Mouse (Mus musculus) forebrain, embryonic 15.5 days (tissue): ENCODE data around the gene Pla2g4a. TPM values are rescaled to one million over a fixed set of nuclear protein-coding genes. Genes with fewer than 3 reads are reported as not detected.
"Not testable (repeated sequence)": the region's sequence is repeated elsewhere in the genome, so short reads cannot be mapped to it uniquely, and the experiment has no call there.

Experiments
- ATAC-seq: fragments of 200-750 bp; cut with Nextera tagmentation; replicated peaks from 2 replicates; pipeline ENCODE4 v1.8.0; 2017; ENCODE audit warnings: mild to moderate bottlenecking, moderate TSS enrichment, moderate library complexity
- H3K27ac ChIP-seq: fragments of 300-500 bp; sonication (generic); replicated peaks from 2 replicates; pipeline ENCODE4 v1.5.1; 2015; ENCODE audit warnings: mild to moderate bottlenecking, inconsistent platforms
- H3K27me3 ChIP-seq: fragments of 300-500 bp; sonication (generic); 2 replicates; pipeline ENCODE4 v1.6.1; 2015; ENCODE audit warnings: inconsistent platforms
- H3K36me3 ChIP-seq: fragments of 300-500 bp; sonication (generic); 2 replicates; pipeline ENCODE4 v1.6.1; 2015; ENCODE audit warnings: mild to moderate bottlenecking, inconsistent platforms
- H3K4me1 ChIP-seq: fragments of 300-500 bp; sonication (generic); 2 replicates; pipeline ENCODE4 v1.6.1; 2015; ENCODE audit warnings: inconsistent platforms
- H3K4me2 ChIP-seq: fragments of 300-500 bp; sonication (generic); replicated peaks from 2 replicates; pipeline ENCODE4 v1.6.1; 2015; ENCODE audit warnings: mild to moderate bottlenecking, inconsistent platforms
- H3K4me3 ChIP-seq: fragments of 300-500 bp; sonication (generic); 2 replicates; pipeline ENCODE4 v1.5.1; 2015; ENCODE audit warnings: mild to moderate bottlenecking, inconsistent platforms
- H3K9ac ChIP-seq: fragments of 300-500 bp; sonication (generic); replicated peaks from 2 replicates; pipeline ENCODE4 v1.6.1; 2015; ENCODE audit warnings: mild to moderate bottlenecking, inconsistent platforms
- H3K9me3 ChIP-seq: fragments of 300-500 bp; sonication (generic); 2 replicates; pipeline ENCODE4 v1.6.1; 2016; ENCODE audit warnings: inconsistent platforms
- WGBS: fragments of 180-500 bp; shearing (Covaris S2); methylation state at CpG from one replicate; pipeline ENCODE4 v1.1.7; 2015; ENCODE audit warnings: mixed read lengths; 5-methylcytosine and 5-hydroxymethylcytosine counted together
- polyA plus RNA-seq: library from polyadenylated mRNA; unstranded; fragments of >200 nt; fragmentation: Nextera tagmentation; extraction: Ambion mirVana; gene quantifications from 2 replicates; pipeline ENCODE4 v1.2.1, GENCODE M21; 2015

The Pla2g4a gene
- polyA plus RNA-seq, 1 experiment from 2014 or later = 1.4 TPM

GRCm38 (mm10) chr1:149950656-149951055 is 10.4 kb downstream of the Pla2g4a start:
- no peak for ATAC-seq
- Histone ChIP-seq H3K4me2 (no peak overlapping the region), H3K36me3 (no peaks in the 10 kb centered on the region), H3K27me3 (no peaks in the 10 kb centered on the region), H3K9ac (no peak overlapping the region), H3K27ac (no peak overlapping the region), H3K4me1 (no peaks in the 10 kb centered on the region), H3K4me3 (no peak overlapping the region), H3K9me3 (no peaks in the 10 kb centered on the region)
- WGBS = 80% methylated on average over 3 of the region's 3 CpGs

GRCm38 (mm10) chr1:149950254-149950653 is 10.8 kb downstream of the Pla2g4a start:
- Histone ChIP-seq H3K36me3 (no peaks in the 10 kb centered on the region), H3K9me3 (no peaks in the 10 kb centered on the region), H3K9ac (no peak overlapping the region), H3K27ac (no peak overlapping the region), H3K4me2 (no peak overlapping the region), H3K4me3 (no peak overlapping the region), H3K27me3 (no peaks in the 10 kb centered on the region), H3K4me1 (no peaks in the 10 kb centered on the region)
- ATAC-seq = no peak
- WGBS = 89% methylated on average over 1 of the region's 1 CpGs

GRCm38 (mm10) chr1:149949334-149949733 is 11.8 kb downstream of the Pla2g4a start:
- Histone ChIP-seq H3K4me3 (no peak overlapping the region), H3K27ac (no peak overlapping the region), H3K9me3 (no peaks in the 10 kb centered on the region), H3K36me3 (no peaks in the 10 kb centered on the region), H3K4me1 (no peaks in the 10 kb centered on the region), H3K4me2 (no peak overlapping the region), H3K27me3 (no peaks in the 10 kb centered on the region), H3K9ac (no peak overlapping the region)
- WGBS = 96% methylated on average over 1 of the region's 1 CpGs
- ATAC-seq = no peak

GRCm38 (mm10) chr1:149948066-149948825 is 12.8 kb downstream of the Pla2g4a start:
- H3K27me3 ChIP-seq = no peaks in the 10 kb centered on the region
- WGBS = 87% methylated on average over 8 of the region's 8 CpGs
- H3K4me2 ChIP-seq = no peak overlapping the region
- H3K4me3 ChIP-seq = no peak overlapping the region
- H3K27ac ChIP-seq = no peak overlapping the region
- H3K36me3 ChIP-seq = no peaks in the 10 kb centered on the region
- no peak overlapping the region for H3K9ac ChIP-seq
- no peaks in the 10 kb centered on the region for H3K4me1 ChIP-seq
- no peaks in the 10 kb centered on the region for H3K9me3 ChIP-seq
- ATAC-seq = no peak

- no peaks in the 10 kb centered on the region for H3K4me1 ChIP-seq
- no peak for ATAC-seq
- no peak overlapping the region for H3K4me2 ChIP-seq
- no peaks in the 10 kb centered on the region for H3K36me3 ChIP-seq
- no peak overlapping the region for H3K9ac ChIP-seq
- 51% methylated on average over 5 of the region's 5 CpGs for WGBS
- no peaks in the 10 kb centered on the region for H3K9me3 ChIP-seq
- H3K27ac ChIP-seq = no peak overlapping the region
- H3K27me3 ChIP-seq = no peaks in the 10 kb centered on the region
- H3K4me3 ChIP-seq = no peak overlapping the region
Measured at GRCm38 (mm10) chr1:149946993-149947392, 14.1 kb downstream of the Pla2g4a start.

GRCm38 (mm10) chr1:149946432-149946831 is 14.7 kb downstream of the Pla2g4a start:
- WGBS = 90% methylated on average over 3 of the region's 3 CpGs
- no peak overlapping the region for H3K27ac ChIP-seq
- H3K27me3 ChIP-seq = no peaks in the 10 kb centered on the region
- no peak for ATAC-seq
- H3K9ac ChIP-seq = no peak overlapping the region
- H3K36me3 ChIP-seq = no peaks in the 10 kb centered on the region
- H3K4me1 ChIP-seq = no peaks in the 10 kb centered on the region
- no peaks in the 10 kb centered on the region for H3K9me3 ChIP-seq
- no peak overlapping the region for H3K4me2 ChIP-seq
- H3K4me3 ChIP-seq = no peak overlapping the region

- Histone ChIP-seq H3K9ac (no peak overlapping the region), H3K4me3 (no peak overlapping the region), H3K36me3 (no peaks in the 10 kb centered on the region), H3K27me3 (no peaks in the 10 kb centered on the region), H3K9me3 (no peaks in the 10 kb centered on the region), H3K4me2 (no peak overlapping the region), H3K27ac (no peak overlapping the region), H3K4me1 (no peaks in the 10 kb centered on the region)
- no peak for ATAC-seq
- WGBS = 78% methylated on average over 2 of the region's 2 CpGs
Measured at GRCm38 (mm10) chr1:149943611-149944010, 17.5 kb downstream of the Pla2g4a start.

- ATAC-seq = no peak
- Histone ChIP-seq H3K36me3 (no peaks in the 10 kb centered on the region), H3K9me3 (no peaks in the 10 kb centered on the region), H3K27me3 (no peaks in the 10 kb centered on the region), H3K4me3 (no peak overlapping the region), H3K4me1 (no peaks in the 10 kb centered on the region), H3K27ac (no peak overlapping the region), H3K4me2 (no peak overlapping the region), H3K9ac (no peak overlapping the region)
- 86% methylated on average over 1 of the region's 1 CpGs for WGBS
Measured at GRCm38 (mm10) chr1:149940301-149940700, 20.8 kb downstream of the Pla2g4a start.

GRCm38 (mm10) chr1:149939261-149940032 is 21.6 kb downstream of the Pla2g4a start:
- Histone ChIP-seq H3K4me2 (no peak overlapping the region), H3K9me3 (no peaks in the 10 kb centered on the region), H3K4me1 (no peaks in the 10 kb centered on the region), H3K36me3 (no peaks in the 10 kb centered on the region), H3K27me3 (no peaks in the 10 kb centered on the region), H3K4me3 (no peak overlapping the region), H3K9ac (no peak overlapping the region), H3K27ac (no peak overlapping the region)
- 91% methylated on average over 9 of the region's 9 CpGs for WGBS
- ATAC-seq = no peak; the same call in 1 of the 2 replicates

- H3K9me3 ChIP-seq = no peaks in the 10 kb centered on the region
- H3K4me3 ChIP-seq = no peak overlapping the region
- 92% methylated on average over 4 of the region's 4 CpGs for WGBS
- H3K9ac ChIP-seq = no peak overlapping the region
- ATAC-seq = no peak
- H3K4me1 ChIP-seq = no peaks in the 10 kb centered on the region
- no peaks in the 10 kb centered on the region for H3K27me3 ChIP-seq
- H3K27ac ChIP-seq = no peak overlapping the region
- no peaks in the 10 kb centered on the region for H3K36me3 ChIP-seq
- H3K4me2 ChIP-seq = no peak overlapping the region
Measured at GRCm38 (mm10) chr1:149937825-149938224, 23.3 kb downstream of the Pla2g4a start.

- no peak for ATAC-seq
- no peaks in the 10 kb centered on the region for H3K9me3 ChIP-seq
- H3K4me2 ChIP-seq = no peak overlapping the region
- 90% methylated on average over 5 of the region's 5 CpGs for WGBS
- no peak overlapping the region for H3K9ac ChIP-seq
- H3K27ac ChIP-seq = no peak overlapping the region
- H3K36me3 ChIP-seq = no peaks in the 10 kb centered on the region
- no peaks in the 10 kb centered on the region for H3K4me1 ChIP-seq
- H3K27me3 ChIP-seq = no peaks in the 10 kb centered on the region
- H3K4me3 ChIP-seq = no peak overlapping the region
Measured at GRCm38 (mm10) chr1:149929140-149929539, 31.9 kb downstream of the Pla2g4a start.

GRCm38 (mm10) chr1:149923737-149924136 is 37.4 kb downstream of the Pla2g4a start:
- H3K36me3 ChIP-seq, H3K9me3 ChIP-seq, ATAC-seq, H3K27me3 ChIP-seq, H3K4me2 ChIP-seq, H3K4me1 ChIP-seq, H3K4me3 ChIP-seq, H3K27ac ChIP-seq, H3K9ac ChIP-seq: not testable (repeated sequence)
- 92% methylated on average over 1 of the region's 1 CpGs for WGBS
